Mouse (Mus musculus): ENCODE measurements around the gene Mfsd4b1.

The Mfsd4b1 gene

GRCm38 (mm10) chr10:40032897-40033296 is 7.8 kb upstream of the Mfsd4b1 start:
- DNase-seq = no peak

GRCm38 (mm10) chr10:40030716-40031115 is 5.6 kb upstream of the Mfsd4b1 start:
- DNase-seq = peak; percentile 22

DNA sequence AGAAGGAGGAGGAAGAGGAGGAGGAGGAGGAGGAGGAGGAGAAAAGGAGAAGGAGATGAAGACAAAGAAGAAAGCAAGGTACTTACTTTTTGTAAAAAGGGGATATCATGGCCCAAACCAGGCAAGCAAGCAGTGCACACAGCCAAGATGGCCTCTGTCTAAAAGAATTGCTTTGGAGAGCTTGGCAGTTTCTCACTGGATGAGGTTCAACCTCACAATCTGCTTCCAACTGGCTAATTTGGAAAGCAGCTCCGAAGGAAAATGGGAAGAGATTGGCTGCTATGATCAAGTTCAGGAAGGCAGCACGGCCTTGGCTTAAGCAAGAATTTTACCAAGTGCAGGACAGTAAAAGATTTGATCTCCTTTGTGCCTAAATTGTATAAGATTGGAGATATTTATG is 4.5 kb upstream of the Mfsd4b1 start:
- DNase-seq = no peak

DNA sequence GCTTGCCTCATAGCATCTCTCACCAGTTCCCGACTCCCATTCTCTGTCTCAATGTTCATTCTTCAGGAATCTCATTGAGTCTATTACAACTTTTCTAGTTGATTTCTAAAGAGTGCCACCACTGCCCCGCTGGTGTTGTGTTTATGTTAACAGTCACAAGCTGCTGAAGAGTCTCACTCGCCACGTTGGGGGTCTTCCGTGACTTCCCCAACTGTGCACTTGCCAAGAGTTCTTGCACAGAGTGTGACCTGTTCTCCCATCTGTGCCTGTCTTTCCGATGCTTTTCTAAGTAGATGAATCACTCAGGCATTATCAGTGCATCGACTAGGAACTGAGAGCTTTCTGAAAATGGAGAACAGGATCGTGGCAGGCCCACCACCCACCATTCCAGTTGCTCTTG is 3.0 kb upstream of the Mfsd4b1 start:
- no peak for DNase-seq

- DNase-seq = no peak
These were observed 1.5 kb upstream of the Mfsd4b1 start for GRCm38 (mm10) chr10:40026546-40026945.

GRCm38 (mm10) chr10:40025560-40025959 is 492 bp upstream of the Mfsd4b1 start:
- no peak for DNase-seq

DNA sequence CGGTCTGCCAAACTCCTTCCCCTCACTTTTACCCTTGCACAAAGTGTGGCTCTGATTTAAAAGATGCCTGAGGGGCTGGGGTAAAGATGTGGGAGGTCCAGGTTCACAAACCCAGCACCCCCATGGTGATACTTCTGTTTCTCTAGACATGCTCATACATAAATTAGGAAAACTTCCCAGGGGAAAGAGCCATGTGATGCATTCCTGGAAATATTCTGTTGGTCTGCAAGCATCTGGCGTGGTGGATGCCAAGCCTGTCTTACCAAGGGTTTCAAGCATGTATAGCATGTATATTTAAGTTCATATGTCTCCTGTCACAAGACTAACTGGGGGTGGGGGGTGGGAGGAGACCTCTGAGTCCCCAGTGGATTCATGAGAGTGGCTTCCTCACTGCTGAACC is 4.7 kb downstream of the Mfsd4b1 start:
- peak; percentile 37 for DNase-seq

DNA sequence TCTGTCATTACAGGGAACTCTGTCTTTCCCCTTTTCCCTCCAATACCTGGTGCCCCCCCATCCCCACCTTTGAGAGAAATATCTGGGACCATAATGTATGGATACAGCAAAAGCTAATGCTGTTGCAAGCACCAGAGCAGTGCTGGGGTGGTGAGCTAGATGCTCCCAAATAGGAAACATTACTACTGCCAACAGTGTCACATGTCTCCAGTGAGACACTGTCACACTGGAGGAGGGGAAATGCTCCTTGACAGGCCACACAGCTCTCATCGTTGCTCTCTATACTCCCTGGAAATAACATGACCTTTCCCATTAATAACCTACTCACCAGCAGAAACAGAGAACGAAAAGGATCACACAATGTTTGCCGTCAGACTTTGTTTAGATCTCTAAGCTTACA is 5.6 kb downstream of the Mfsd4b1 start:
- no peak for DNase-seq

- peak; percentile 68 for DNase-seq
These were observed 6.7 kb downstream of the Mfsd4b1 start for GRCm38 (mm10) chr10:40018261-40018860.

- DNase-seq = no peak
These were observed 15.5 kb downstream of the Mfsd4b1 start for GRCm38 (mm10) chr10:40009591-40009990.

GRCm38 (mm10) chr10:40008847-40009246 is 16.2 kb downstream of the Mfsd4b1 start:
- DNase-seq = peak; percentile 34

DNA sequence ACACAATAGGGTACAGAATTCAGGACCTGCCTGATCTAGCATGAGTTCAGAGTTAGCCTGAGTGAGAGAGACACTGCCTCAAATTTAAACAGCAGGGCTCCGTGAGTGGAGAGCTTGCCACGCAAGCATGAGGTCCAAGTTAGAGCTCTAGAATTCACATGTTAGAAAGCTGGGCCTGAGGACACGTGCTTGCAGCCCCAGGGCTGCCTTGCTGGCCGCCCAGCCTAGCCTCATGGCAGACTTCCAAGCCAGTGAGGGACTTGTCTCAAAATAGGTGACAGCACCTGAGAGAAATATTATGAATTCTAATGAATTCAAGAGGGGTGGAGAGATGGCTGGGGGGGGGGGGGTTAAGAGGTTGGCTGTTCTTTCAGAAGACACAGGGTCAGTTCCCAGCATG is 17.1 kb downstream of the Mfsd4b1 start:
- peak; percentile 57 for DNase-seq

DNA sequence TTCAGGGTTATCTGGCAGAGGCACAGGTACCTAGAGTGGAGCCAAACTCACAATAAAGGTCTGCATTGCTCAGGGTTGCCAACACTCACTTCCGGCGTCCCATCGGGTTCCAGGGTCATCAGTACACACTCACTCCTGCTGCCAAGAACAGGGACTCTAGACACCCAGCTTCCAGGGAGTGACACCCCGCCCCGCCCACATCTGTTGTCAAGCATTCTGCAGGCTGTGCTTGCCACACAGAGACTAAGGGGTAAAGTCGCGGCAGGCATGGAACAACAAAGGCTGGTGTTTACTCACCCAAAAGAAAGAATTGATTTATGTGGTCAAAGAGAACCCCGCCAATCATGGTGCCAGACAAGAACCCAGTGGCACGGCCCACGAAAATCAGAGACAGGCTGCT is 18.1 kb downstream of the Mfsd4b1 start:
- peak; percentile 28 for DNase-seq

DNA sequence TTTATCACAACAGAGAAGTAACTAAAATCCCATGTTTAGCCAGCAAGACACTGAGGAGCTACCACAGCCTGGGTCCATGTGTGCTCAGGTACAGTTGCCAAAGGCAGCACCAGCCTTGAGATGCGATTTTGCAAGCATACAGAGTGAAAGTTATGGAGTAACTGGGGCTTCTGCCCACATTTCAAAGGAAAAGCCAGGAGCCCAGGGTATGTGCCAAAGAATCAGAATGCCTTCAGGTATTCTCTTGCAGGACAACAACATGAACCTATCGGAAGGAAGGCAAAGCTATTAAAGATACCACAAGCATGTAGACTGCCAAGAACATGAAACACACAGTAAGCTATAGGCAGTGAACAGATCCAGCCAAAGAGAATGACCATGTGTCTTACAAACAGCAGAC is 24.3 kb downstream of the Mfsd4b1 start:
- no peak for DNase-seq

DNA sequence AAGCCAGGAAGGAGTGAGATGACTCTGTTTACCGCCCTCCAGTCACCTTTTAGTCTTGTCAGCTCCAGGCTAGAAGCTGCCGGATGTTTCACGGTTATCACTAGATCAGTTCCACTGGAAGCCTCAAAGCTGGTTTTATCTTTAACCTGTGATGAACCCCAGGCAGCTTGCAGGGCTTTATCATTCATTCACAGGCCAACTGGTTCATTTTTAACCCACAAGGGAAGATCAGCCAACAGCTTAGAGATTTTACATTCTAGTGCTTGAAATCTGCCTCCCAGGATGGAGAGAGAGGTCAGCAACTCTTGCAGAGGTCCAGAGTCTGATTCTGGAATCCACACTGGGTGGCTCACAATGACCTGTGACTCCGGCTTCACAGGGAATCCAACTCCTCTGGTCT is 33.9 kb downstream of the Mfsd4b1 start:
- peak; percentile 95 for DNase-seq

GRCm38 (mm10) chr10:39986466-39986865 is 38.6 kb downstream of the Mfsd4b1 start, which contains the start of gene Mfsd4b5:
Mfsd4b5 (minus strand) TSS chr10:39986646.
- DNase-seq = peak; percentile 93

- DNase-seq = peak; percentile 98
These were observed 42.5 kb downstream of the Mfsd4b1 start for GRCm38 (mm10) chr10:39982604-39983003.

GRCm38 (mm10) chr10:39978231-39978630 is 46.8 kb downstream of the Mfsd4b1 start:
- DNase-seq = no peak

- DNase-seq = peak; percentile 56
These were observed 47.7 kb downstream of the Mfsd4b1 start for GRCm38 (mm10) chr10:39977346-39977745.

- no peak for DNase-seq
These were observed 49.3 kb downstream of the Mfsd4b1 start for GRCm38 (mm10) chr10:39975771-39976170.

- no peak for DNase-seq
These were observed 50.1 kb downstream of the Mfsd4b1 start for GRCm38 (mm10) chr10:39974982-39975381.

DNA sequence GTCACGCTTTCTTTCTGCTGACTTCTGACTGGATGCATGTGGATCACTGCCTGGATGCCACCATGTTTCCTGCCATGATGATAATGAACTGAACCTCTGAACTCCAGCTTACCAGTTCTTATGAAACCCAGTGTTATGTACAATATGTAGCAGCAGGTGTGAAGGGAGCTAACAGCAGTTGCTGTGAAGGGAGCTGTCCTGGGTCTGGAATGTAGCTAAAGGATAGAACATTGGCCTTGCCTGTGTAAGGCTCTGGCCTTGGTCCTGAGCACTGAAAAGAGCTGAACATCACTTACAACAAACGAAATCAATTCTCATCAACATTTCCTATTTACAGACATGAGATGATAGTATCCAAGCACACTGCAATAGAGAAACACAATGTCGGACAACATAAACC is 57.6 kb downstream of the Mfsd4b1 start:
- no peak for DNase-seq

DNA sequence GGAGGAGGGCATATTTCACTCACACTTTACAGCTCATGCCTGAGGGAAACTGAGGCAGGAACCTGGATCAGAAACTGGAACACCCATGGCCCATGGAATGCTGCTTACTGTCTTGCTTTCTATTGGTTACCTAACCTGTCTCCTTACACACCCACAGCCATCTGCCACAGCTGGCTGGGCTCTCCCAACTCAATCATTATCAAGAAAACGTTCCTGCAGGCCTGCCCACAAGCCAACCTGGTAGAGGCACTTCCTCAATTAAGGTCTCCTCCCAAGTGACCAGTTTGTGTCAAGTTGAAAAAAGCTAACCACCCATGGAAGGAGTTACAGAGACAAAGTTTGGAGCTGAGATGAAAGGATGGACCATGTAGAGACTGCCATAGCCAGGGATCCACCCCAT is 63.2 kb downstream of the Mfsd4b1 start:
- DNase-seq = no peak

GRCm38 (mm10) chr10:39960441-39960822 is 64.6 kb downstream of the Mfsd4b1 start:
- no peak for DNase-seq

DNA sequence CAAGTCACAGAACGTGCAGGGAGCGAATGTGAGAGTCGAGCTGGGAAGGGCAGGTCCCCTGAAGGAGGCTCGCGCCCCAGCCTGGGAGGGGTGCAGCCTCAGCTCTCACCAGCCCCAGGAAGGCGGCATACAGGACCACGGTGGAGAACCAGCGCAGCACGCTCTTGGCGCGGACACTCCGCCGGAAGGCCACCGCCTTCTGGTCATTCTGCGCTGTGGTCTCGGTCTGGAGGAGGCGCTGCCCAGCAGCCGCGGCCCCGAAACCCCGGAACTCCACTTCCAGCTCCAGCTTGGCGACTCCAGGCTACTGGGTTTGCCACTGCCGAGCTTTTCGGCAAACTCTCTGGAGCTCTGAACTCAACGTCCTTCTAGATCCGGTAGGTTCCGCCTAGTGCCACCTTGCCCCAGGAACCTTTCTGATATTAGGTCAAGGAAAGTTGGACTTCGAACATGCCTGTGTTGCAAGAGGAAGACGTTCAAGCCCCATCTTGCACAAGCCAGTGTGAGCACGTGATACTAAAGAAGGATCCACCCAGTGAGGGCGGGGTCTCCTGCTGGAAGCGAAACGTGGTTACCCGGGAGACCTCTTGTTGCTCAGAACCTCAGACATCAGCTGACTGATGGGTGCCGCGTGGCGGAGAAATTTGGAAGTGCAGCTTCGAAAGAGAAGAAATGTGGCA is 65.2 kb downstream of the Mfsd4b1 start, which contains the start of gene Mfsd4b3:
Mfsd4b3 (minus strand) TSS at position 393 of the 680 bp plus-strand sequence.
- peak; percentile 100 for DNase-seq
